Mouse (Mus musculus): ENCODE results near the gene Olfr1480.

The Olfr1480 gene

DNA sequence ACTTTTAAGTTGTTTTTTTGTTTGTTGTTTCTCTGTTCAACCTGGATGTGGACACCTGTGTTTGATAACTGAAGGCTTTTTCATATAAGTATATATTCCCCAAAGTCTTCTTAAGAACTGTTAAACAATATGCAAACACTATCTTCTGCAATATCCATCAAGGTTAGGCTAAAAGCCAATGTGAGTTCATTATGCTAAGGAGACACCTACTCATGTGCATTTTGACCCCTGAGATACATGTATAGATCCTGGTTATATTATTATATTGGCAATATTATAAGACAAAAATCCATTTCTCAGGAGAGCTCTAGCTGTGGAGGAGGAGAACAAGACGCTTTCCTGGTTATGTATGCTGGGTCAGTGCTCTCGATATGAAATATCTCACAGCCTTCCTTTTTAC lies at the start of gene Olfr1480:
TSS of gene Olfr1480 (plus strand) at position 301 of the 400 bp plus-strand sequence.
- no peak for DNase-seq (ENCODE audit: low read depth, low spot score)

GRCm38 (mm10) chr19:13480096-13480495 lies 47.6 kb upstream of the Olfr1480 start, which contains the start of gene Olfr1475:
TSS of gene Olfr1475 (minus strand) at chr19:13480196.
- no peak for DNase-seq (ENCODE audit: low read depth, low spot score)

GRCm38 (mm10) chr19:13500246-13500645 lies 27.5 kb upstream of the Olfr1480 start, which contains the start of gene Olfr1477:
TSS of gene Olfr1477 (plus strand) at chr19:13500546.
- DNase-seq (ENCODE audit: low read depth, low spot score), result no peak
